Mouse (Mus musculus): ENCODE measurements at regions not wholly inside any gene's neighbourhood (a gene's known extent, or its start where the extent isn't known, plus 50 kb on each side); places are given as distances from the start of the nearest gene placed in this dataset.

DNA sequence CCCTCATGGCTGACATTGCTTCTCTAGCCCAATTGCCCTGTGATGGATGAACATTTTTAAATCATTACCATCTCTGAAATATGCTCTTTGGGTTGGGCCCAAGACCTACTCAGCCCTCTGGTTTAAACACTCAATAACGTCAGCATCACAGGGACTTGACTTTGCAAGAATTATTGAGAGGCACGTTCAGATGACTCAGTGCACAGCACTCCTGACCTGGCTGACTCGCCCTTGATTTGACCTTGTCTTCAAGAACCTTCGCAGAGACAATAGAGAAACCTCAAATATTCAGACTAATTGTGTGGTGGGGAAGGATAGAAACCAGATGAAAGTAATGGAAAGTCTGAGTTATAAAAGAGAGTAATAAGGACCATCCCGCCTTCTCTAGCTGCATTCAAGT, 127.9 kb upstream of the Lnx1 start:
- no peak for ATAC-seq (ENCODE audit: low FRiP score)
- Histone ChIP-seq H3K9me3 (ENCODE audit: control insufficient read depth, low read length) (no peaks in the 10 kb centered on the region), H3K27me3 (ENCODE audit: control insufficient read depth, insufficient read depth, low read length) (no peaks in the 10 kb centered on the region), H3K9ac (ENCODE audit: low read depth, low read length) (no peak overlapping the region), H3K27ac (ENCODE audit: low read depth, low read length) (no peak overlapping the region), H3K4me3 (ENCODE audit: low read depth, low read length) (no peak overlapping the region), H3K4me1 (replicated peaks; ENCODE audit: control insufficient read depth, insufficient read depth, low read length) (no peaks in the 10 kb centered on the region), H3K36me3 (ENCODE audit: control insufficient read depth, insufficient read depth, low read length) (no peaks in the 10 kb centered on the region), H3K4me2 (replicated peaks; ENCODE audit: low read depth, low read length) (no peak overlapping the region)
- WGBS: 80% methylated on average over 5 of the region's 5 CpGs
- DNase-seq (ENCODE audit: low spot score): no peak

DNA sequence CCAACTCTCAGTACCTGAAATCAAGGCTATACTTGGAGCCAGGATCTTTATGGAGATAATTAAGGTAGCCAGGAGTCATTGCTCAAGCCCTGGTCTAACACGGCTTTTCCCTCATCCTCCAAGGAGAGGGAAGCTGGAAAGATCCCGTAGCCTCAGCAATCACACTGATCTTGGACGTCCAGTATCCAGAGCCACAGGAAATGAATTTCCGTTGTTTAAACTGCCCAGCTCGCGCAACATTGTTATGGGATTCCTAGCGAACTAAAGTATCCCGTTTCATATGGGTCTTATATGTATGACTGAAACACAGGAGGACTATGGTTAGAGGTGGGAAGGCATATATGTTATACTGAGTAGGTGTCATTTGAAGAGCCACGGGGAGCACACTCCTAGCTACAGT, 126.3 kb upstream of the Lnx1 start:
- Histone ChIP-seq H3K4me1 (replicated peaks; ENCODE audit: control insufficient read depth, insufficient read depth, low read length) (no peaks in the 10 kb centered on the region), H3K9ac (ENCODE audit: low read depth, low read length) (no peak overlapping the region), H3K4me3 (ENCODE audit: low read depth, low read length) (no peak overlapping the region), H3K27ac (ENCODE audit: low read depth, low read length) (no peak overlapping the region), H3K4me2 (replicated peaks; ENCODE audit: low read depth, low read length) (no peak overlapping the region), H3K9me3 (ENCODE audit: control insufficient read depth, low read length) (no peaks in the 10 kb centered on the region), H3K27me3 (ENCODE audit: control insufficient read depth, insufficient read depth, low read length) (no peaks in the 10 kb centered on the region), H3K36me3 (ENCODE audit: control insufficient read depth, insufficient read depth, low read length) (no peaks in the 10 kb centered on the region)
- ATAC-seq (ENCODE audit: low FRiP score) (no peak), DNase-seq (ENCODE audit: low spot score) (no peak)
- 94% methylated on average over 9 of the region's 9 CpGs for WGBS

DNA sequence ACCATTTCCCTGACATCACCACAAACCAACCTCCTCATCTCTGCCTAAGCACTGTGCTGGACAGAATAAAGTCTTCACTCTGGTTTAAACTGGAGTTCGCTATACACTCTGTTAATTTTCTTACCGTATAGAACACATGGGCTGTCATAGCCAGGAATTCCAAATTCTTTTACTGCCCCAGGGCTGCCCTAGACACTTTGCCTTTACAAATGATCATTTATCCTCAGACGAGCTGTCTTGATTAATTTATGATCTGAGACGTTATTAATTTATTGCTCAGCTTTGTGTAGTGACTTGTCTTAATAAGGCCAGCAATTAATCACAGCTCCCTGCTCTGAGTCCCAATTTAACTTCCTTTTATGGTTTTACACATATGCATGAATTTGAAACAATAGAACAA, 125.2 kb upstream of the Lnx1 start:
- H3K27me3 ChIP-seq (ENCODE audit: control insufficient read depth, insufficient read depth, low read length): no peaks in the 10 kb centered on the region
- H3K9me3 ChIP-seq (ENCODE audit: control insufficient read depth, low read length): no peaks in the 10 kb centered on the region
- H3K9ac ChIP-seq (ENCODE audit: low read depth, low read length): no peak overlapping the region
- no peak overlapping the region for H3K27ac ChIP-seq (ENCODE audit: low read depth, low read length)
- no peaks in the 10 kb centered on the region for H3K36me3 ChIP-seq (ENCODE audit: control insufficient read depth, insufficient read depth, low read length)
- H3K4me1 ChIP-seq (replicated peaks; ENCODE audit: control insufficient read depth, insufficient read depth, low read length): no peaks in the 10 kb centered on the region
- no peak overlapping the region for H3K4me2 ChIP-seq (replicated peaks; ENCODE audit: low read depth, low read length)
- H3K4me3 ChIP-seq (ENCODE audit: low read depth, low read length): no peak overlapping the region
- ATAC-seq (ENCODE audit: low FRiP score) (no peak), DNase-seq (ENCODE audit: low spot score) (no peak)
- WGBS: 75% methylated on average over 4 of the region's 4 CpGs

DNA sequence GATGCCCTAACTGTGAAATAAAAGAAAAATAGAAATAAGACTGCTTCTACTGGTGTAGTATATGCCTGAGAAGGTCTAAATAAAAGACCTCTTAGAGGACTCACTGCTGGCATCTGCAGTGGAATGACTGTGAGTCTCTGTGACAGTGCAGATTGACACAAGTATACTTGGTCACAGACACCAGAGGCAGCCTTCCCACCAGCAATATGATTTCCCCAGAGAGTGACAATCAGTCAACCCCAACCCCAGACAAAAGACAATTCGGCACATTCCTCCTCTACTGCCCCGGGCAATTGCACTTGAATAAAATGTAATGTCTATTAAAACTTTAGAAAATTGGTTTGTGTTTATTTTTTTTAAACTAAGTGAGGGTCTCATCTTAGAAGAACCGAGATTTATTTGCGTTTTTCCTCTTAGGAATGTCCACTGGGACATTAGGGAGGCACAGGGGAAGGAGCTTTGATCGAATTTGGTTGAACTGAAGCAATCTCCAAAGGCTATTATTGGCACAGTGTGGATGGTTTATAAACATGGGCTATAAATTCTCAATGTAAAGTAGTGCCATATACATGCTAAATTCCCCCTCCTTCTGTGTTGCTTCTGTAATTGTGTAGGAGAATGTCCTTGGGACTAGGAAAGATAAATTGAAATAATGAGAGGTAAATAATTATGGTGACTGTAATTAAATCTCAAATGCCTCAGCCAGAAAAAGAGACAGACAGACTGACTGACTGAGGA, 123.0 kb upstream of the Lnx1 start:
- Histone ChIP-seq H3K4me1 (replicated peaks; ENCODE audit: control insufficient read depth, insufficient read depth, low read length) (no peaks in the 10 kb centered on the region), H3K36me3 (ENCODE audit: control insufficient read depth, insufficient read depth, low read length) (no peaks in the 10 kb centered on the region), H3K9ac (ENCODE audit: low read depth, low read length) (no peak overlapping the region), H3K27me3 (ENCODE audit: control insufficient read depth, insufficient read depth, low read length) (no peaks in the 10 kb centered on the region), H3K4me3 (ENCODE audit: low read depth, low read length) (no peak overlapping the region), H3K27ac (ENCODE audit: low read depth, low read length) (no peak overlapping the region), H3K9me3 (ENCODE audit: control insufficient read depth, low read length) (no peaks in the 10 kb centered on the region), H3K4me2 (replicated peaks; ENCODE audit: low read depth, low read length) (no peak overlapping the region)
- ATAC-seq (ENCODE audit: low FRiP score) (no peak), DNase-seq (ENCODE audit: low spot score) (peak; percentile 15)
- WGBS: 47% methylated on average over 5 of the region's 5 CpGs

DNA sequence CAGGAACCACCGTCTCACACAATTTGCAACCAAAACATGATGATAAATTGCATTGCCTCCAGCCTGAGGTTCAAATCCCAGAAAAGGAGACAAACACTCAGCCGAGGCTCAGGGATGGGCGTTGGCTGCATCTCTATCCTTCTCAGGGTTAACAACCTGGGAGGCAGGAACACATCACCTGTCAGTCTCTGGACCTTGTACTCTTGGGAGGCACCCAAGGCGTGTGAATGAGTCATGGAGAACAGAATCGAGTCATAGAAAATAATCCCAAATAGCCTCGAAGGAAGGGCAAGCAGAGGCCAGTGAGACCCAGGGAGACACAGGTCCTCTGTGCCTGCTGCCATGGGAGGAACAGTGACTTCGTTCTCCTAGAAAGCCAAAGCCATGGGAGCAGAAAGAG, 121.0 kb upstream of the Lnx1 start:
- Histone ChIP-seq H3K4me1 (replicated peaks; ENCODE audit: control insufficient read depth, insufficient read depth, low read length) (no peaks in the 10 kb centered on the region), H3K9ac (ENCODE audit: low read depth, low read length) (no peak overlapping the region), H3K27me3 (ENCODE audit: control insufficient read depth, insufficient read depth, low read length) (no peaks in the 10 kb centered on the region), H3K36me3 (ENCODE audit: control insufficient read depth, insufficient read depth, low read length) (no peaks in the 10 kb centered on the region), H3K4me3 (ENCODE audit: low read depth, low read length) (no peak overlapping the region), H3K4me2 (replicated peaks; ENCODE audit: low read depth, low read length) (no peak overlapping the region), H3K27ac (ENCODE audit: low read depth, low read length) (no peak overlapping the region), H3K9me3 (ENCODE audit: control insufficient read depth, low read length) (no peaks in the 10 kb centered on the region)
- 91% methylated on average over 7 of the region's 7 CpGs for whole genome bisulfite sequencing
- ATAC-seq (ENCODE audit: low FRiP score) (no peak), DNase-seq (ENCODE audit: low spot score) (no peak)

DNA sequence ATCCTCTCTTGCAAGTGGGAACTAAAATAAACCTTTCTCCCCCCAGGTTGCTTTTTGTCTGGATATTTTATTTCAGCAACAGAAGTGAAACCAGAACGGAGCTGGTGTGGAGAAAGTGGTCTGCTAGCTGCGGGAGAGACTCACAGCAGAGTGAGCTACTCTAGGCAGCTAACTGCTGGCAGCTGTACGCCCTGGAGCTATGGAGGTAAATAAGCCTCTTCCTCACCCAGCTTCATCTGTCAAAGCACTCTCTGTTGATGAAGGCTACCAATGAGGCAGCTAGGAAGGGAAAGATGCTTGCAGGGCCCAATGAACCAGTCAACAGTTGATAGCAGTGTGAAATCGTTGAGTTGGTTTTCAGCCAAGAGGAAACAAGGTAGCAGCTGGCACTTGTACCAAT, 119.3 kb upstream of the Lnx1 start:
- Histone ChIP-seq H3K4me3 (ENCODE audit: low read depth, low read length) (no peak overlapping the region), H3K9me3 (ENCODE audit: control insufficient read depth, low read length) (no peaks in the 10 kb centered on the region), H3K9ac (ENCODE audit: low read depth, low read length) (no peak overlapping the region), H3K27me3 (ENCODE audit: control insufficient read depth, insufficient read depth, low read length) (no peaks in the 10 kb centered on the region), H3K36me3 (ENCODE audit: control insufficient read depth, insufficient read depth, low read length) (no peaks in the 10 kb centered on the region), H3K4me1 (replicated peaks; ENCODE audit: control insufficient read depth, insufficient read depth, low read length) (no peaks in the 10 kb centered on the region), H3K27ac (ENCODE audit: low read depth, low read length) (no peak overlapping the region), H3K4me2 (replicated peaks; ENCODE audit: low read depth, low read length) (no peak overlapping the region)
- no peak for DNase-seq (ENCODE audit: low spot score)
- WGBS: 78% methylated on average over 4 of the region's 4 CpGs
- ATAC-seq (ENCODE audit: low FRiP score): no peak

DNA sequence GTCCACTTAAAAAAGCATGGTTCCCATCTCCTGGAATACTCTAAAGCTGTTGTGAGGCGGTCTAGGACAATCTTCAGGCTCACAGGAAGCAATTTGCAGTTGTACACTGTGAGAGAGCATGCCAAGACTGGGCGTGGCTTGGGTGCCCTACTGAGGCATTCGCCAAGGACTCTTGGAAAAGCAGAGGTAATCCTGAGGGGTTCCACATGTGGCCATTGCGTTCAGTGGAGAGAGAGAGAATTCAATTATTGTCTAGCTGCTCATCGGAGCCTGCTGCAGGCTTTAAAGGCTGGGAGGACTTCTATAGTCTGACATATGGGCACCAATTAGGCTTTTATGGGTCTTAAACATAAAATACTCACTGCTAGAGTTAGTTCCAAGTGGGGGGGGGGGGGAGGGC, 113.8 kb upstream of the Lnx1 start:
- Histone ChIP-seq H3K4me3 (ENCODE audit: low read depth, low read length) (no peak overlapping the region), H3K9ac (ENCODE audit: low read depth, low read length) (no peak overlapping the region)
- ATAC-seq (ENCODE audit: low FRiP score): no peak

DNA sequence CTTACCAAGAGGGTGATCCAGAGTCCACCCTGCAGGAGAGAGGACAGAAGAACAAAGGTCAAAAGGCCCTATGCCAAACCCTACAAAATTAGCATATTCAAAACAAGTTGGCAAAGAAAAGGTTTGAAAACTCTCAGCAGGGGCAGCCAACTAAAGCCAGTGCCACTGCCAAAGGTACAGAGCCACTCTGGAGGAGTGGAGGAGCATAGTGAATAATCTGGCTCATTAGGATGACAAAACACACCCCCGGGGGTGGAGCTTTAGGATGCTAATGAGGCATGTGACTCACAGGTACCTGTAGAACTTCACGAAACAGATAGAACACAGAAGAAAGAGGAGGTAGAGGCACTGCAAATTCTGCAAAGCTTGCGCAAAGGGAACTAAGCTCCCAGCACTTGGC, 110.7 kb upstream of the Lnx1 start:
- Histone ChIP-seq H3K27ac (ENCODE audit: low read depth, low read length) (no peak overlapping the region), H3K27me3 (ENCODE audit: control insufficient read depth, insufficient read depth, low read length) (no peaks in the 10 kb centered on the region), H3K36me3 (ENCODE audit: control insufficient read depth, insufficient read depth, low read length) (no peaks in the 10 kb centered on the region), H3K4me2 (replicated peaks; ENCODE audit: low read depth, low read length) (no peak overlapping the region), H3K9ac (ENCODE audit: low read depth, low read length) (no peak overlapping the region), H3K4me1 (replicated peaks; ENCODE audit: control insufficient read depth, insufficient read depth, low read length) (no peaks in the 10 kb centered on the region), H3K4me3 (ENCODE audit: low read depth, low read length) (no peak overlapping the region), H3K9me3 (ENCODE audit: control insufficient read depth, low read length) (no peaks in the 10 kb centered on the region)
- DNase-seq (ENCODE audit: low spot score): no peak
- ATAC-seq (ENCODE audit: low FRiP score): no peak
- 12% methylated on average over 3 of the region's 3 CpGs for WGBS

More for the DNA sequence above, 113.8 kb upstream of the Lnx1 start:
- Histone ChIP-seq H3K27me3 (ENCODE audit: control insufficient read depth, insufficient read depth, low read length) (no peaks in the 10 kb centered on the region), H3K36me3 (ENCODE audit: control insufficient read depth, insufficient read depth, low read length) (no peaks in the 10 kb centered on the region), H3K4me1 (replicated peaks; ENCODE audit: control insufficient read depth, insufficient read depth, low read length) (no peaks in the 10 kb centered on the region), H3K27ac (ENCODE audit: low read depth, low read length) (no peak overlapping the region), H3K4me2 (replicated peaks; ENCODE audit: low read depth, low read length) (no peak overlapping the region), H3K9me3 (ENCODE audit: control insufficient read depth, low read length) (no peaks in the 10 kb centered on the region)
- 70% methylated on average over 5 of the region's 5 CpGs for WGBS
- no peak for DNase-seq (ENCODE audit: low spot score)

DNA sequence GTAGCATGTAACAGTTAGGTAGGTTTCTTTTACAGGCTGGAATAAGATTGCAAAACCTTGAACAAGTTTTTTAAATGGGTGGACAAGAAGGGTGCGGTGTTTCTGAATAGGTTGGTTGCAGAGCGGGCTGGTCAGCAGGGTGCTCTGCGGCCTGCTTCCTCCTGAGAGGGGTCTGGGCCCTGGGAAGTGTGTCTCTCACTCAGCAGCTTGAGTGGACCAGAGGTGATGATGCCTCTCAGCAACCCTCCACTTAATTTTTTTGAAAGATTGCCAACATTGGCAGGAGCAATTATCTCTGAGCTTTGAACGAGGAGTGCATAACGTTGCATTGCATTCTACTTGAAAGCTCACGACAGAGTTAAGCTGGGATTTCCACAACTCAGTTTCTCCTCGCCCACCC, 108.3 kb upstream of the Lnx1 start:
- Histone ChIP-seq H3K36me3 (ENCODE audit: control insufficient read depth, insufficient read depth, low read length) (no peaks in the 10 kb centered on the region), H3K4me3 (ENCODE audit: low read depth, low read length) (no peak overlapping the region), H3K27me3 (ENCODE audit: control insufficient read depth, insufficient read depth, low read length) (no peaks in the 10 kb centered on the region), H3K4me1 (replicated peaks; ENCODE audit: control insufficient read depth, insufficient read depth, low read length) (no peaks in the 10 kb centered on the region), H3K9ac (ENCODE audit: low read depth, low read length) (no peak overlapping the region), H3K4me2 (replicated peaks; ENCODE audit: low read depth, low read length) (no peak overlapping the region), H3K27ac (ENCODE audit: low read depth, low read length) (no peak overlapping the region), H3K9me3 (ENCODE audit: control insufficient read depth, low read length) (no peaks in the 10 kb centered on the region)
- 87% methylated on average over 7 of the region's 7 CpGs for WGBS
- DNase-seq (ENCODE audit: low spot score) (no peak), ATAC-seq (ENCODE audit: low FRiP score) (no peak)

Measured in hindbrain, embryonic 11.5 days (tissue).